Mouse (Mus musculus) small intestine, adult 2 months (tissue): ENCODE measurements at regions not wholly inside any gene's neighbourhood (a gene's known extent, or its start where the extent isn't known, plus 50 kb on each side); places are given as distances from the start of the nearest gene placed in this dataset.

Experiments used
- H3K27ac ChIP-seq: fragments of 200-500 bp; 2 replicates; pipeline ENCODE4 v1.5.1; 2012; ENCODE audit warnings: low read depth, low read length, control low read depth, inconsistent platforms; ENCODE audit not compliant: insufficient read depth
- H3K27me3 ChIP-seq: fragments of 200-500 bp; 2 replicates; pipeline ENCODE4 v1.6.1; 2012; ENCODE audit warnings: mild to moderate bottlenecking, moderate library complexity, low read length, inconsistent platforms; ENCODE audit not compliant: control insufficient read depth, insufficient read depth
- H3K36me3 ChIP-seq: fragments of 200-500 bp; 2 replicates; pipeline ENCODE4 v1.6.1; 2012; ENCODE audit warnings: mild to moderate bottlenecking, low read length, control low read depth, inconsistent platforms; ENCODE audit not compliant: control insufficient read depth, insufficient read depth
- H3K4me1 ChIP-seq: fragments of 200-500 bp; 2 replicates; pipeline ENCODE4 v1.6.1; 2012; ENCODE audit warnings: low read length, inconsistent platforms, mixed read lengths; ENCODE audit not compliant: control insufficient read depth, insufficient read depth, insufficient read length
- H3K4me3 ChIP-seq: fragments of 200-500 bp; 2 replicates; pipeline ENCODE4 v1.5.1; 2012; ENCODE audit warnings: low read depth, mild to moderate bottlenecking, control low read depth, inconsistent platforms, low read length, moderate library complexity
- CTCF ChIP-seq: fragments of 200-500 bp; IDR thresholded peaks from 2 replicates; pipeline ENCODE4 v1.5.1; 2012; ENCODE audit warnings: low read depth, mild to moderate bottlenecking, control low read depth, inconsistent platforms, low read length, moderate library complexity, mixed read lengths; ENCODE audit not compliant: insufficient replicate concordance, insufficient read length; ENCODE audit errors: extremely low read depth
- POLR2A ChIP-seq: fragments of 200-500 bp; IDR thresholded peaks from 2 replicates; pipeline ENCODE4 v1.6.1; 2012; ENCODE audit warnings: low read depth, mild to moderate bottlenecking, control low read depth, inconsistent platforms, low read length, moderate library complexity
- WGBS: fragments of 180-500 bp; shearing (Covaris S2); methylation state at CpG from one replicate; pipeline ENCODE4 v1.1.7; 2018; 5-methylcytosine and 5-hydroxymethylcytosine counted together

DNA sequence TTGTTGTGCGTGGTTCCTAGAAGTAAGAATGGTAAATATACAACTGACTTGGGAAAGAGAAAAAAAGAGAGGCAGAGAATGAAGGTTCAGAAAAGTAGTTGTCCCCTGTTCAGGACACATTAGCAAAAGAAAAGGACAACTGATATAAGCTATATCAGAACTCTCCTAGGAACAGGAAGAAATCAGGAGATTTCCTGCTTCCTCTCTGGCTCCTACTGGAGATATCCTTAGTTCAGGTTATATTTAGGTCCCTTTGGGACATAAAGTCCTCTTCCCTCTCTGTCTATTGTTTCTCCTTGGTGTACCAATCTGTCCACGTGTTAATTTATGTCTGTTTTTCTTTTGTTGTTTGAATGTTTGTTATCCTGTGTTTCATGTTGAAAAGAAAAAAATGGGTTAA is 410.7 kb upstream of the Marcks start:
- H3K4me1 ChIP-seq = no peaks in the 10 kb centered on the region
- WGBS = 87% methylated on average over 2 of the region's 2 CpGs

DNA sequence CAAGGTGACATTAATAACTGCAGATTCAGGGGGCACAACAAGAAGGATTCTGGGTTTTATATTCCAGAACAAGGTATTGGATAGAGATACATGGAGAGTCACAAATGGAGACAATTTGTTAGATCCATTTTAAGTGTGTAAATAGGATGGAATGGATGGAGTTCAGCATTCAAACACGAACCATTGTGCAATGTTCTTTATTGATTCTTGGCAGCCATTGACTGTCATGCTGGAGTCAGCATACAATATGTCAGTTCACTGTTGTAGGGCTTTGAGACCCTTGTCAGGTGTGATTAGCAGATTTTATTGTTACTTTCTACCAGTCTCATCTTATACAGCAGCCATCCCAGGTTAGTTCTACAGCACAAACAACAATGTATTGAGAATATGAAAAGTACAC is 402.0 kb upstream of the Marcks start:
- TF ChIP-seq CTCF (no peak), POLR2A (no peak)
- Histone ChIP-seq H3K27ac (no peak overlapping the region), H3K4me1 (no peaks in the 10 kb centered on the region), H3K4me3 (no peak overlapping the region), H3K36me3 (no peaks in the 10 kb centered on the region), H3K27me3 (no peaks in the 10 kb centered on the region)
- WGBS = 83% methylated on average over 1 of the region's 1 CpGs

More for the DNA sequence above, 410.7 kb upstream of the Marcks start:
- H3K27ac ChIP-seq = no peak overlapping the region
- no peaks in the 10 kb centered on the region for H3K27me3 ChIP-seq
- H3K4me3 ChIP-seq = no peak overlapping the region
- TF ChIP-seq POLR2A = no peak
- TF ChIP-seq CTCF = no peak
- no peaks in the 10 kb centered on the region for H3K36me3 ChIP-seq

DNA sequence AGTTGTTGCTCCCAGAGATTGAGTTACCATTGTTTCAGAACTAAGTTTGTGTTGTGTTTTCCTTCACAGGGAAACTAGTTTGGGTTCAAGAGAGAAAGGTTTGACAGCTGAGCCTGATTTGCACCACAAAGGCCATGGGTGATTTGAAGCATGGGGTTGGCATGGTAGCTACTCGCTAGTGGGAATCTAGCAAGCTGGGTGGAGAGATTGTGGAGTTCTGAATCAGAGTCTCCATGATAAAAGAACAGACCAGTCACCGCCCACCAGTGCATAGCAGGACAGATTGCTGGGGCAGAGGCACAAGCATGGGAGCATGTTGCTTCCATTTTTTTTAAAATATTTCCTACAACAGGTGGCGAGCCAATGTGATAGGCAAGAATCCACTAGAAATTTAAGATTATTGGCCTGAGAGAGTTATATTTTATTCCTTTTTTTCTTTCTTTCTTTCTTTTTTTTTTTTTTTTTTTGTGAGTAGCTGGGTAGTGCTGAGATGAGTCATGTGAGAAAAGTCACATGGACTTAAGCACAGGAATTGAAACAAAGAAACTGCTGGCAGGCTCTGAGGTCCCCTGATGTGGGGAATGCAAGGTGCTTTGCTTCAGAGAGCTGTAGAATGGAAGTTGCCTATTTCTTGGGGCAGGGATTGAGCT is 367.4 kb upstream of the Marcks start:
- no peaks in the 10 kb centered on the region for H3K4me1 ChIP-seq
- no peak overlapping the region for H3K4me3 ChIP-seq
- no peak overlapping the region for H3K27ac ChIP-seq
- WGBS = 93% methylated on average over 3 of the region's 3 CpGs
- TF ChIP-seq POLR2A = no peak
- TF ChIP-seq CTCF = no peak
- H3K27me3 ChIP-seq = no peaks in the 10 kb centered on the region
- H3K36me3 ChIP-seq = no peaks in the 10 kb centered on the region

DNA sequence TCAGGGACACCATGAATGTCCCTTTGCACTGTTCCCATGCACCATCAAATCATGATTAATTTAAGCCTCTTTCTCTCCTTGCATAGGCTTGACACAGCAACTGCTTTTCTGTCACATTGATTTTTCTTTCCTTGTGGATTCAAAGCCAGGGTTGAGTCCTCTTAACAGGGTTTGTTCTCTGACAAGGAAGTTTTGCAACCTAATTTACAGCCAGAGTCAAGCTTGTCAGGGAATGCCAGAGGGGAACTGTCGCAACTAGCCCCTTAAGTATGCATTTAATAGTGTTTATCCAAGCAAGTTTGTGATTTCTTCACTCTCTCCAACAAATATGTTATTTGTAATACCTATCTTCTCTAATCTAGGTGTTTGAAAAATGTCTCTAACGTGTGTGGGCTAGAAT is 365.7 kb upstream of the Marcks start:
- H3K27me3 ChIP-seq = no peaks in the 10 kb centered on the region
- 74% methylated on average over 2 of the region's 2 CpGs for WGBS
- no peak overlapping the region for H3K27ac ChIP-seq
- no peaks in the 10 kb centered on the region for H3K36me3 ChIP-seq
- H3K4me1 ChIP-seq = no peaks in the 10 kb centered on the region
- no peak overlapping the region for H3K4me3 ChIP-seq
- no peak for TF ChIP-seq POLR2A
- TF ChIP-seq CTCF = no peak

DNA sequence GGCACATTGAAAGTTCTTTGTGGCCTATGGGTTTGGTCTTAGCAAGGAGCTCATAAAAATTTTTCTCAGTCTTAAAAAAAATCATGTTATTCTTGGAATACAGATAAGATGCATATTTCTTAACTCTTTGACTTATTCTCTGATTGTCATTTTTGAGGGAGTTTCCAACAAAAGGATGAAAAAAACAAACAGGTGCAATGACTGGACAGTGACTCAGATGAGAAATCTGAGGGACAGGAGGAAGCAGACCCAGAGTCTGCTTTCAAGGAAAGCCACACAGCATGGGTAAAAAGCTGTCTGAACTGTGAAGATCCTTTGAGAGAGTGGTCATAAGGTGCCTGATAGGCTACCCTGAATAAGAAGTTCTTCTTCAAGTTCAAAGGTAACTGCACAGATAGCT is 363.8 kb upstream of the Marcks start:
- H3K27me3 ChIP-seq = no peaks in the 10 kb centered on the region
- no peak overlapping the region for H3K4me3 ChIP-seq
- H3K36me3 ChIP-seq = no peaks in the 10 kb centered on the region
- TF ChIP-seq POLR2A (no peak), CTCF (no peak)
- H3K4me1 ChIP-seq = no peaks in the 10 kb centered on the region
- no peak overlapping the region for H3K27ac ChIP-seq

DNA sequence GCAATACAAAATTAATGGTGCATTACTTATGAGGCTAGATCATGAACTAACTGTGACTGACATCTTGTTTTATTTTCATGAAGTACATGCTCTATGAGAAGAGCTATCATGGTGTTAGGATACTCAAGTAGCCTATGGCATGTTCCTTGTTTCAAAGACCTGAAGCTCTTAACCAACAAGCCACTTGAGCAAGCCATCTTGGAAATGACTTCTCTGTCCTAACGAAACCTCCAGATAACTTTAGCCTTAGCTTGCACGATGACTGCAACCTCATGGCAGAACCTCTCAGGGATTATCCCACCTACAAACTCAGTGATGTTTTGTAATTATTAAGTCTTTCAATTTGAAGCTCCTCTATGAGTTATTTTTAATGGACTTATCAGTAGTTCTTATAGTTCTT is 362.3 kb upstream of the Marcks start:
- no peaks in the 10 kb centered on the region for H3K4me1 ChIP-seq
- H3K27me3 ChIP-seq = no peaks in the 10 kb centered on the region
- no peak overlapping the region for H3K4me3 ChIP-seq
- H3K36me3 ChIP-seq = no peaks in the 10 kb centered on the region
- TF ChIP-seq CTCF (no peak), POLR2A (no peak)
- 96% methylated on average over 2 of the region's 2 CpGs for WGBS
- H3K27ac ChIP-seq = no peak overlapping the region

DNA sequence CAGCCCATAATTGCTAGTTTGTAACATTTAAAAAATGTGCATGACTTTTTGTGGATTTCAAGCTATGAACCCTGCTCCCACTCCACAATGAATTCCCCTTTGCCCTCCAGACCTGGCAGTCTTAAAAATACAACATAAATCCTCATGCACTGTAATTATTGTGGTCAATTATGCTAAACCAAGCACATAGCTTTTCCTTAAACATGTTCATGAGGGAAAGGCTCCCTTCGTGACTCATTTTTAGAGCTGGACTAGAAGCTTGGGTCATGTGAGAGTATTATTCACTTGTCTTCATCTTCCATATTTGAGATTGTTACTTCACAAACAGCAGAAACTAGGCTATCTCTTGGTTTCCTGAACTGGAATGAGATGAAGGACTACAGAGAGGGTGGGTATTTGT is 356.7 kb upstream of the Marcks start:
- 93% methylated on average over 1 of the region's 1 CpGs for WGBS
- Histone ChIP-seq H3K27me3 (no peaks in the 10 kb centered on the region), H3K36me3 (no peaks in the 10 kb centered on the region), H3K27ac (no peak overlapping the region), H3K4me3 (no peak overlapping the region), H3K4me1 (no peaks in the 10 kb centered on the region)
- no peak for TF ChIP-seq POLR2A
- no peak for TF ChIP-seq CTCF
